Mouse (Mus musculus) liver, embryonic 11.5 days (tissue): Measurements from ENCODE around the gene Ubxn6. TPM values are rescaled to one million over a fixed set of nuclear protein-coding genes. Genes with fewer than 3 reads are reported as not detected.
A peak's percentile ranks its signal among the peaks of the same experiment; 100 is the strongest.

ENCODE experiments used
- ATAC-seq: fragments of 200-750 bp; cut with Nextera tagmentation; replicated peaks from 2 replicates; pipeline ENCODE4 v1.8.0; 2017; ENCODE audit warnings: moderate number of reproducible peaks, mild to moderate bottlenecking, moderate TSS enrichment, moderate library complexity; ENCODE audit not compliant: low FRiP score
- DNase-seq: peaks from one replicate; pipeline ENCODE4 v3.0.0-alpha.2; 2017; ENCODE audit warnings: low spot score
- H3K27ac ChIP-seq: fragments of 300-500 bp; sonication (generic); 2 replicates; pipeline ENCODE4 v1.5.1; 2014; ENCODE audit warnings: mild to moderate bottlenecking, low read depth, low read length, control low read depth
- H3K27me3 ChIP-seq: fragments of 300-500 bp; sonication (generic); replicated peaks from 2 replicates; pipeline ENCODE4 v1.6.1; 2014; ENCODE audit warnings: low read length, mixed read lengths; ENCODE audit not compliant: control insufficient read depth, insufficient read depth
- H3K36me3 ChIP-seq: fragments of 300-500 bp; sonication (generic); 2 replicates; pipeline ENCODE4 v1.6.1; 2014; ENCODE audit warnings: mild to moderate bottlenecking, low read length, moderate library complexity, mixed read lengths; ENCODE audit not compliant: control insufficient read depth, insufficient read depth
- H3K4me1 ChIP-seq: fragments of 300-500 bp; sonication (generic); replicated peaks from 2 replicates; pipeline ENCODE4 v1.6.1; 2014; ENCODE audit warnings: low read length, mixed read lengths; ENCODE audit not compliant: control insufficient read depth, insufficient read depth
- H3K4me2 ChIP-seq: fragments of 300-500 bp; sonication (generic); 2 replicates; pipeline ENCODE4 v1.6.1; 2014; ENCODE audit warnings: mild to moderate bottlenecking, control low read depth, moderate library complexity
- H3K4me3 ChIP-seq: fragments of 300-500 bp; sonication (generic); 2 replicates; pipeline ENCODE4 v1.5.1; 2014; ENCODE audit warnings: low read depth, low read length, control low read depth
- H3K9ac ChIP-seq: fragments of 300-500 bp; sonication (generic); 2 replicates; pipeline ENCODE4 v1.6.1; 2014; ENCODE audit warnings: low read depth, low read length, control low read depth
- H3K9me3 ChIP-seq: fragments of 300-500 bp; sonication (generic); 2 replicates; pipeline ENCODE4 v1.6.1; 2016; ENCODE audit warnings: low read length, inconsistent platforms, mixed read lengths; ENCODE audit not compliant: control insufficient read depth
- WGBS: fragments of 180-500 bp; shearing (Covaris S2); extraction: QIAGEN DNeasy Blood & Tissue Kit; methylation state at CpG from one replicate; pipeline ENCODE4 v1.1.7; 2014; 5-methylcytosine and 5-hydroxymethylcytosine counted together
- polyA plus RNA-seq: library from polyadenylated mRNA; unstranded; fragments of >200 nt; fragmentation: Nextera tagmentation; extraction: Ambion mirVana; gene quantifications from 2 replicates; pipeline ENCODE4 v1.2.1, GENCODE M21; 2014

Ubxn6 gene
- polyA plus RNA-seq, result 23.1 and 25.7 TPM in 2 replicates

DNA sequence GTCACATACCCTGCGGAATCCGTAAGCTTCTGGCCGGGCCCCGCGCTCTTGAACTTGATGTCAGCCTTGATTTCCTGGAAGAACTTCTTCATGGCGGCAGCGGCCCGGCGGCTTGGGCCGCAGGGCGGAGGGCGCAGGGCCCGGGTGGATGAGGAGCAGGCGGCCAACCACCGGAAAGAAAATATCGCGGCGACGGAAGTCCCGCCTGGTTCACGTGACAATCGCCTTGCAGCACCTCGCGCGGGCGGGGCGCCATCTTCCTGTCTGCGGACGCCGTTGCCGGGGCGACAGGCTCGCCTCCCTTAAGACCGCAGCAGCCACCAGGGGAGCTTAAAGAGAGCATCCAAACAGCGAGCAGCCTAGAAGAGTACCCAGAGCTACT is at the start of gene Ubxn6:
Ubxn6 (minus strand) TSS at position 202 of the 382 bp plus-strand sequence.
- Histone ChIP-seq H3K27me3 (no peaks in the 10 kb centered on the region), H3K4me3 (peak within 1 kb of the TSS; percentile 82), H3K9me3 (no peaks in the 10 kb centered on the region), H3K4me2 (peak within 1 kb of the TSS; percentile 86), H3K4me1 (peaks cover 15% of the 10 kb centered on the region), H3K36me3 (peaks cover 21% of the 10 kb centered on the region), H3K27ac (peak within 1 kb of the TSS; percentile 99), H3K9ac (peak within 1 kb of the TSS; percentile 87)
- DNase-seq, result peak; percentile 93
- ATAC-seq, result peak; percentile 53
- WGBS, result under 1% methylated on average over 34 of the region's 35 CpGs

DNA sequence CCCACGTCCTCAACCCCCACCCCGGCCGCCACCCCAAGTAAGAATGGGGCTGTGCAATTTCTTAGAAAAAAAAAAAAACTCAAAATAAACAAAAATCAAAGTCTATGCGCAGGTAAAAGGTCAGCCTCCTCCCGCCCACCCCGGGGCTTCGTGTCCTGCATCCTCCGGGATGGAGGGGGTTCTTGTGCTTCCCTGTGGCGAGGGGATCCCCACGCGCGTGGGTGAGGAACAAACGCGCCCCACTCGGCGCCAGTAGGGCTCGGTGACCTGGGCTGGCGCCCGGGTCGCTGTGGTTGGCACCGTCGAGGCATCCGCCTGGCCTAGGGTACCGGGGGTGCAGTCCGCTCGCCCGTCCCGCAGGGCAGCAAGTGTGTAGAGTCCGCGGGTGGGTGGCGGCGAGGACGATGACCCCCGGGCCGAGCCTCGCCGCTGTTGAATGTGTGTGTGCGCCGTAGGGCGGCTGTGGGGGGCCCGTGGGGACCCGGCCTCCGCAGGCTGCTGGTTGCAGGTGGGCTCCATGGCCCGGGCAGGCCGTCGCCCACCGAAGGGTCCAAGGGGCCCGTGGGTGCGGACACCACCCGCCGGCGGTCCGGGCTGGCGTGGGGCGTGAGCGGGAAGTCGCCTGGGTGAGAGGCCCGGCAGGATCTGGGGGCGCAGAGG is 49.0 kb upstream of the Ubxn6 start:
- Histone ChIP-seq H3K4me2 (peak overlapping the region; percentile 65), H3K9ac (no peak overlapping the region), H3K27me3 (peaks cover 64% of the 10 kb centered on the region), H3K4me3 (no peak overlapping the region; the same call in 1 of the 2 replicates), H3K27ac (no peak overlapping the region), H3K4me1 (peaks cover 4% of the 10 kb centered on the region; the same call in 1 of the 2 replicates), H3K9me3 (peaks cover 7% of the 10 kb centered on the region), H3K36me3 (no peaks in the 10 kb centered on the region)
- WGBS, result 44% methylated on average over 59 of the region's 59 CpGs
- ATAC-seq (no peak), DNase-seq (no peak)

DNA sequence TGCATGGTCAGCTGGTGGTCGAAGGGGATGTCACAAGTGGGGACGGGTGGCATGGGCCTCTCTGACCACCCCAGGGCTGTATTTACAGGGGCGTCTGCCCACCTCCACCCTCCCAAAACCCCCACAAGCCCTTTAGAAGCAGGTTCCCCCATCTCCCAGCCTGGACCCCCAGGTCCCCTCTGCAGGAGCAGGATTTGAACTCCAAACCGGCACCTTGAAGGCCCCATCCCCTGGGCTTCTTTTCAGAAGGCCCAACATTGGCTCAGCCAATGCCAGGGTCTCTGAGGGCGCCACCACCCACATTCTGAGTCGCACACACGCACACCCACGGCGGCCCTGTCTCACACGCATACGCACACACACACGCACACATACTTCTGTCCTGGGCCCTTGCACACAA is 48.3 kb upstream of the Ubxn6 start:
- no peak overlapping the region for H3K4me3 ChIP-seq
- no peak for ATAC-seq
- H3K4me1 ChIP-seq, result peaks cover 4% of the 10 kb centered on the region; the same call in 1 of the 2 replicates
- no peak overlapping the region for H3K4me2 ChIP-seq
- no peak overlapping the region for H3K27ac ChIP-seq
- peaks cover 69% of the 10 kb centered on the region for H3K27me3 ChIP-seq
- 81% methylated on average over 12 of the region's 12 CpGs for WGBS
- no peak for DNase-seq
- no peak overlapping the region for H3K9ac ChIP-seq
- H3K9me3 ChIP-seq, result peaks cover 7% of the 10 kb centered on the region
- no peaks in the 10 kb centered on the region for H3K36me3 ChIP-seq

DNA sequence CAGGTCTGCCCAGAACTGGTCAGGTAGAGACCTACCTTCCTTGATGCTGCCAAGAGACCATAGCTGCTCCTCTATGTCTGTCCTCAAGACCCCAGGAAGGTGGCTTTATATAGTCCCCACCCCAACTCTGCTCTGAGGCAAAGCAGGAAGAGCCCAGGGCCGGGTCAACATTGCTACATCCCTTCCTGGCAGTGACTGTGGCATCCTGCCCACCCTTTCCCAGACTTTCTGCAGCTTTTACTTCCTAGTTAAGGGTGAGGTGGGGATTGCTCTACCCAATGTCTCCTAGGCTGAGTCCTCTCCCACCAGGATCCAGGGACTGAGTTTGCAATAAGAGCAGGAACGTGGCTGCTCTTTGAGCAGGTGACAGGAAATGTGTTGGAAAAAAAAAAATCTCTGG is 47.0 kb upstream of the Ubxn6 start, which contains the start of gene Lrg1:
Lrg1 (minus strand) TSS at position 176 of the 400 bp plus-strand sequence.
- ATAC-seq (no peak), DNase-seq (no peak)
- peaks cover 7% of the 10 kb centered on the region for H3K9me3 ChIP-seq
- H3K9ac ChIP-seq, result no peak within 1 kb of the TSS
- H3K27me3 ChIP-seq, result peaks cover 76% of the 10 kb centered on the region
- 46% methylated on average over 2 of the region's 2 CpGs for WGBS
- no peak within 1 kb of the TSS for H3K4me3 ChIP-seq
- H3K4me1 ChIP-seq, result peaks cover 10% of the 10 kb centered on the region; the same call in 1 of the 2 replicates
- no peak within 1 kb of the TSS for H3K4me2 ChIP-seq
- H3K27ac ChIP-seq, result no peak within 1 kb of the TSS
- H3K36me3 ChIP-seq, result no peaks in the 10 kb centered on the region

DNA sequence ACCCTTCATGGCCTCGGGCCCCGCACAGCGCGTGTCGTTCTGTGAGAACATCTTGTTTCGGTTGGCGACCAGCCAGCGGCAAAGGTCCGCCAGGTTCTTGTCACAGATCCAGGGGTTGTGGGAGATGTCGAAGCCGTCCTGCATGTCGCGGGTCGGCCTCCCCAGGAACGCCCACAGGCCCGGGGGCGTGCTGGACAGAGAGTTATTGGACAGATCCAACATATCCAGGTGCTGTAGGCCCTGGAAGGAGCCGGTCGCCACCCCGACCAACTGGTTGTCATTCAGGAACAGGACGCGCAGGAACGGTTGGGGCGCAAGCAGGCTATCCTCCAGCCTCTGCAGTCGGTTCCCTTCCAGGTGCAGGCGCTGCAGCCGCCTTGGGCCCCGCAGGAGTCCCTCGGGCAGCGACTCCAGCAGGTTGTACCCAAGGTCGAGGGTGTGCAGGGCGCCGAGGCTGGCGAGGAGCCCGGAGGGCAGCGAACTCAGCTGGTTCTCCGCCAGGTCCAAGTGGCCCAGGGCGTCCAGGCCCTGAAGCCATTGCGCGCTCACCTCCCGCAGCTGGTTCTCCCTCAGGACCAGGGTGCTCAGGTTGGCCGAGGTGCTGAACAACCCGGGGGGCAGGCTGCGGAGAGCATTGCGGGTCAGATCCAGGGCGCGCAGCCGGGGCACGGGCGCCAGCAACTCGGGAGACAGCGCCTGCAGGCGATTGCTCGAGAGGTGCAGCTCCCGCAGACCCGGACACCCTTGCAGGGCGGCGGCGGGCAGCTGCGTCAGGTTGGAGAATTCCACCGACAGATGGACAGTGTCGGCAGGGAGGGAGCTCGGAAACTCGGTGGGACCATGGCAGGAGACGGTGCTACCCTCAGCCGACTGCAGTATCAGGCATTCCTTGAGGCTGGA is 45.4 kb upstream of the Ubxn6 start:
- peak overlapping the region; percentile 8 for H3K4me2 ChIP-seq
- peak overlapping the region; percentile 14; the same call in 1 of the 2 replicates for H3K4me3 ChIP-seq
- 9% methylated on average over 66 of the region's 66 CpGs for WGBS
- peaks cover 79% of the 10 kb centered on the region for H3K27me3 ChIP-seq
- no peak overlapping the region for H3K9ac ChIP-seq
- peaks cover 7% of the 10 kb centered on the region for H3K9me3 ChIP-seq
- ATAC-seq (no peak), DNase-seq (no peak)
- no peak overlapping the region for H3K27ac ChIP-seq
- no peaks in the 10 kb centered on the region for H3K36me3 ChIP-seq
- peaks cover 10% of the 10 kb centered on the region; the same call in 1 of the 2 replicates for H3K4me1 ChIP-seq

DNA sequence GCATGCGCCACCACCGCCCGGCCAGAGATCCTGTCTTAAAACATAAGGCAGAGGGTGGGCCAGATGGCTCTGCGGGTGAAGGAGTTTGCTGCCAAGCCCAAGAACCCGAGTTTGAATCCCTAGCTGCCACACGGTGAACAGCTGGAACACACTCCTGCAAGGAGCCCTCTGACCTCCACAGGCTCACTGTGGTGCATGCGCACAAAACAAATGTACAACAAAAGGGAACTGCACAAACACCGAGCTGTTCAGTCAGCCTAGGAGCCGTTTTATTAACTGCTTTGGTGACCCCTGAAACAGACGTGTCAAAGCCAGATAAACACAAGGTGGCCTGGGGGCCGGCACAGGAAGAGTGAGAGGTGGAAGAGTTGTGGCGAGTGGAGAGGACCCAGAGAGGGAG is 44.6 kb upstream of the Ubxn6 start:
- Histone ChIP-seq H3K4me2 (no peak overlapping the region; the same call in 1 of the 2 replicates), H3K27me3 (peaks cover 72% of the 10 kb centered on the region), H3K4me3 (no peak overlapping the region), H3K36me3 (no peaks in the 10 kb centered on the region), H3K27ac (no peak overlapping the region), H3K4me1 (peaks cover 10% of the 10 kb centered on the region; the same call in 1 of the 2 replicates), H3K9me3 (peaks cover 7% of the 10 kb centered on the region), H3K9ac (no peak overlapping the region)
- no peak for DNase-seq
- 42% methylated on average over 12 of the region's 12 CpGs for WGBS
- no peak for ATAC-seq

DNA sequence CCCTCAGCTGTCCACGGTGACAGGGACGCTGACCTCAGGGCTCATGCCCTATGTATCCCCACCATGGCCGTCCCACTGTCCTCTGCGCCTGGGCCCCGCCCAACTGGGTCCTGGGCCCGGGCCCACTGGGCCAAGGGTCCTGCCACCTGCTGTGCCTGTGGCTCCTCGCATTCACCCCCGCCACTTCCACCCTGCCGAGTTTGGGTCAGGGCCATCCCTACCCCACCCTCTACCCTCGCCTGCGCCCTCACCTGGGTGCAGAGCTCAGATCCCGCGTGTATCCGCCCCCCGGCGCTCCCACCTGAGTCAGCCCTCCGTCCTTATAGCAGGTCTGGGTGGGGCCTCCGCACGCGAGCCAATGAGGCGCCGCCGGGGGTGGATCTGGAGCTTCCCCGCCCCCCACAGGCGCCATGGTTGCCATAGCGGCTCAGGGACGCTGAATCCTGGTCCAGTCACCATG is 42.5 kb upstream of the Ubxn6 start, which contains the start of gene Plin5:
Plin5 (minus strand) TSS at position 346 of the 460 bp plus-strand sequence.
- no peak within 1 kb of the TSS for H3K9ac ChIP-seq
- DNase-seq, result no peak

DNA sequence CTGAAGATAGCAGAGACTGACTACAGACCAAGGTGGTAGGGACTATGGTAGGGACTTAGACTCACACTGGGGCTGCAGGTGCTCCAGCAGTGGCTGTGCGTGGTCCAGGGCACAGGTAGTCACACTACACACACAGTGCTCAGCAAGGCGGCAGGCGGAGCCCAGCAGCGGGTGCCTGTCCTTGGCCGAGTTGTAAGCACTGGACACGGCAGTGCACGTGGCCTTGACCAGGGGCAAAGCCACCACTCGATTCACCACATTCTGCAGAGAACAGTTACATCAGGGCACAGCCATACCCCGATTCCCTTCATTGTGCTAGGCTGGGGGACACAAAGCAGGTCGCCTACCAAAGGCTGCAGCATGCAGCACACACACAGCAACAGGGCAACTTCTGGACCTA is 41.4 kb upstream of the Ubxn6 start:
- WGBS, result 64% methylated on average over 10 of the region's 10 CpGs
- peaks cover 10% of the 10 kb centered on the region; the same call in 1 of the 2 replicates for H3K4me1 ChIP-seq
- no peak overlapping the region; the same call in 1 of the 2 replicates for H3K4me2 ChIP-seq
- H3K4me3 ChIP-seq, result no peak overlapping the region
- ATAC-seq (no peak), DNase-seq (no peak)
- H3K27me3 ChIP-seq, result peaks cover 39% of the 10 kb centered on the region
- no peak overlapping the region for H3K9ac ChIP-seq
- H3K36me3 ChIP-seq, result no peaks in the 10 kb centered on the region
- no peak overlapping the region for H3K27ac ChIP-seq
- H3K9me3 ChIP-seq, result no peaks in the 10 kb centered on the region

More for the DNA sequence above, 42.5 kb upstream of the Ubxn6 start, which contains the start of gene Plin5:
- peak; percentile 58 for ATAC-seq
- H3K4me2 ChIP-seq, result peak within 1 kb of the TSS; percentile 64
- H3K27me3 ChIP-seq, result peaks cover 50% of the 10 kb centered on the region
- 2% methylated on average over 27 of the region's 27 CpGs for WGBS
- H3K9me3 ChIP-seq, result peaks cover under 1% of the 10 kb centered on the region
- no peak within 1 kb of the TSS for H3K27ac ChIP-seq
- peak within 1 kb of the TSS; percentile 34 for H3K4me3 ChIP-seq
- peaks cover 10% of the 10 kb centered on the region; the same call in 1 of the 2 replicates for H3K4me1 ChIP-seq
- no peaks in the 10 kb centered on the region for H3K36me3 ChIP-seq
